Mouse (Mus musculus): ENCODE measurements around the gene Zfp952. TPM values are rescaled to one million over a fixed set of nuclear protein-coding genes. Genes with fewer than 3 reads are reported as not detected.

Gene Zfp952
- polyA plus RNA-seq, 1 experiment from 2014 or later: 18.6 TPM

- no peaks in the 10 kb centered on the region for H3K9me3 ChIP-seq (ENCODE audit: control insufficient read depth, low read length)
- H3K27ac ChIP-seq (ENCODE audit: low read depth, low read length): peak within 1 kb of the TSS; percentile 74; the same call in 1 of the 2 replicates
- H3K4me1 ChIP-seq (ENCODE audit: control insufficient read depth, insufficient read depth, low read length): peaks cover 2% of the 10 kb centered on the region; the same call in 1 of the 2 replicates
- WGBS: 4% methylated on average over 27 of the region's 27 CpGs
- peak within 1 kb of the TSS; percentile 79 for H3K4me3 ChIP-seq (ENCODE audit: low read depth, low read length)
- H3K4me2 ChIP-seq (ENCODE audit: low read depth): peak within 1 kb of the TSS; percentile 49
- DNase-seq (ENCODE audit: low spot score): peak; percentile 87
- H3K9ac ChIP-seq (ENCODE audit: low read length): peak within 1 kb of the TSS; percentile 79
- peak; percentile 99 for ATAC-seq (ENCODE audit: insufficient read depth, low FRiP score, low TSS enrichment)
- H3K36me3 ChIP-seq (ENCODE audit: control insufficient read depth, insufficient read depth, low read length): no peaks in the 10 kb centered on the region
- no peaks in the 10 kb centered on the region for H3K27me3 ChIP-seq (ENCODE audit: control insufficient read depth, insufficient read depth, low read length)
These were observed 40.3 kb downstream of the Zfp952 start, which contains the start of gene Zfp763 for GRCm38 (mm10) chr17:33032900-33033891. TSS of gene Zfp763 (minus strand) at chr17:33033402.

Other genes starting within 250 kb of the Zfp952 start
- gene Zfp871, start 204.8 kb upstream of the Zfp952 start, polyA plus RNA-seq (2014; fragmentation: Nextera tagmentation; extraction: Ambion mirVana): 36.9 and 41.3 TPM in 2 replicates
- gene Zfp811, start 183.2 kb upstream of the Zfp952 start, polyA plus RNA-seq (2014; fragmentation: Nextera tagmentation; extraction: Ambion mirVana): 31.1 and 33.3 TPM in 2 replicates
- 17.6 and 21.1 TPM in 2 replicates for gene Zfp799, start 162.9 kb upstream of the Zfp952 start, polyA plus RNA-seq (2014; fragmentation: Nextera tagmentation; extraction: Ambion mirVana)
- 9.0 and 9.8 TPM in 2 replicates for gene Zfp870, start 101.5 kb upstream of the Zfp952 start, polyA plus RNA-seq (2014; fragmentation: Nextera tagmentation; extraction: Ambion mirVana)
- not detected in 2 replicates for gene Cyp4f14, start 75.8 kb upstream of the Zfp952 start, polyA plus RNA-seq (2014; fragmentation: Nextera tagmentation; extraction: Ambion mirVana)
- 2.6 and 3.0 TPM in 2 replicates for gene Cyp4f13, start 45.7 kb upstream of the Zfp952 start, polyA plus RNA-seq (2014; fragmentation: Nextera tagmentation; extraction: Ambion mirVana)
- 13.1 and 13.7 TPM in 2 replicates for gene Zfp472, start 27.3 kb upstream of the Zfp952 start, polyA plus RNA-seq (2014; fragmentation: Nextera tagmentation; extraction: Ambion mirVana)
- 22.9 and 25.9 TPM in 2 replicates for gene Zfp763, start 40.3 kb downstream of the Zfp952 start, polyA plus RNA-seq (2014; fragmentation: Nextera tagmentation; extraction: Ambion mirVana)
- gene 4921501E09Rik, start 74.9 kb downstream of the Zfp952 start, polyA plus RNA-seq (2014; fragmentation: Nextera tagmentation; extraction: Ambion mirVana): not detected in 2 replicates
- gene Zfp563, start 96.2 kb downstream of the Zfp952 start, polyA plus RNA-seq (2014; fragmentation: Nextera tagmentation; extraction: Ambion mirVana): 10.7 and 11.9 TPM in 2 replicates
- 0.12 and 0.18 TPM in 2 replicates for gene Morc2b, start 146.6 kb downstream of the Zfp952 start, polyA plus RNA-seq (2014; fragmentation: Nextera tagmentation; extraction: Ambion mirVana)
- gene Olfr55, start 175.3 kb downstream of the Zfp952 start, polyA plus RNA-seq (2014; fragmentation: Nextera tagmentation; extraction: Ambion mirVana): 0.05 TPM in 1 of 2 replicates, not detected in the other
- gene Olfr239, start 198.2 kb downstream of the Zfp952 start, polyA plus RNA-seq (2014; fragmentation: Nextera tagmentation; extraction: Ambion mirVana): not detected in 2 replicates
- not detected in 2 replicates for gene Olfr1564, start 228.6 kb downstream of the Zfp952 start, polyA plus RNA-seq (2014; fragmentation: Nextera tagmentation; extraction: Ambion mirVana)

All from neural tube, embryonic 11.5 days (tissue).